13 mouse cellular contexts compared by ENCODE assay signal in genomic region chr7:48961501-48961900, GRCm38 (mm10). TPM values are rescaled to one million over a fixed set of nuclear protein-coding genes. Genes with fewer than 3 reads are reported as not detected.
A peak's percentile ranks its signal among the peaks of the same experiment; 100 is the strongest.
DNase-seq lines count a peak whose midpoint lies in the region; ATAC-seq lines count a peak whose summit lies in the region.
"Had no signal": no experiment of that assay in that cellular context is flagged by ENCODE, and none has a peak within 500 bp of the region (broad histone marks: within the 10 kb centered on the region; RNA-seq: fewer than 3 reads in every experiment).

No protein-coding gene starts in this region.

- H3K9me3 ChIP-seq in forebrain, embryonic 10.5 days: no peaks in the 10 kb centered on the region
- no peaks in the 10 kb centered on the region for H3K9me3 ChIP-seq in forebrain, embryonic 11.5 days (ENCODE audit: control insufficient read depth, low read length)
- no peaks in the 10 kb centered on the region for H3K9me3 ChIP-seq in hindbrain, embryonic 10.5 days
- H3K9me3 ChIP-seq in midbrain, embryonic 13.5 days: no peaks in the 10 kb centered on the region
- H3K9me3 ChIP-seq: kidney, embryonic 15.5 days; liver, embryonic 15.5 days had no signal

- no peak for DNase-seq in forebrain, embryonic 10.5 days (ENCODE audit: extremely low spot score, low spot score)
- no peak for DNase-seq in forebrain, embryonic 11.5 days (ENCODE audit: low spot score)
- DNase-seq in hindbrain, embryonic 10.5 days (ENCODE audit: low spot score): no peak
- DNase-seq in retina, postnatal 1 day: peak; percentile 51
- no peak for DNase-seq in left cerebral cortex, adult 18-20 months (ENCODE audit: low spot score in 2 of 2)
- no peak for DNase-seq in urinary bladder, postnatal 36 days (ENCODE audit: low spot score in 2 of 2)
- DNase-seq in left cerebral cortex, adult 9 months (ENCODE audit: low spot score in 2 of 2): no peak
- DNase-seq: B cell, adult 2 months; heart, adult 2 months; heart, postnatal 4 days had no signal

- 50% methylated on average over 8 of the region's 8 CpGs for WGBS in forebrain, embryonic 10.5 days
- 46% methylated on average over 8 of the region's 8 CpGs for WGBS in forebrain, embryonic 11.5 days
- WGBS in hindbrain, embryonic 10.5 days: 35% methylated on average over 8 of the region's 8 CpGs
- WGBS in midbrain, embryonic 13.5 days: 30% methylated on average over 8 of the region's 8 CpGs

- ATAC-seq in forebrain, embryonic 11.5 days (replicated peaks; ENCODE audit: low FRiP score): no peak
- no peak for ATAC-seq in midbrain, embryonic 13.5 days

- no peak overlapping the region for H3K9ac ChIP-seq in forebrain, embryonic 11.5 days (ENCODE audit: low read length)
- H3K9ac ChIP-seq in midbrain, embryonic 13.5 days (replicated peaks): peak overlapping the region; percentile 72
- H3K9ac ChIP-seq: kidney, embryonic 15.5 days; liver, embryonic 15.5 days had no signal

- H3K27me3 ChIP-seq in forebrain, embryonic 10.5 days (ENCODE audit: poor library complexity, severe bottlenecking): peaks cover 96% of the 10 kb centered on the region
- peaks cover 52% of the 10 kb centered on the region for H3K27me3 ChIP-seq in forebrain, embryonic 11.5 days (ENCODE audit: control insufficient read depth, insufficient read depth, low read length)
- H3K27me3 ChIP-seq in hindbrain, embryonic 10.5 days (ENCODE audit: insufficient read depth, poor library complexity, severe bottlenecking): peaks cover 79% of the 10 kb centered on the region
- H3K27me3 ChIP-seq in midbrain, embryonic 13.5 days: peaks cover 16% of the 10 kb centered on the region

- peaks cover 61% of the 10 kb centered on the region for H3K4me1 ChIP-seq in forebrain, embryonic 10.5 days
- peaks cover 6% of the 10 kb centered on the region; the same call in 1 of the 2 replicates for H3K4me1 ChIP-seq in forebrain, embryonic 11.5 days (replicated peaks; ENCODE audit: control insufficient read depth, insufficient read depth, low read length)
- peaks cover 82% of the 10 kb centered on the region for H3K4me1 ChIP-seq in hindbrain, embryonic 10.5 days (replicated peaks)
- peaks cover 81% of the 10 kb centered on the region for H3K4me1 ChIP-seq in midbrain, embryonic 13.5 days (replicated peaks)
- H3K4me1 ChIP-seq: liver, embryonic 15.5 days had no signal

- H3K36me3 ChIP-seq in forebrain, embryonic 10.5 days (replicated peaks): no peaks in the 10 kb centered on the region
- no peaks in the 10 kb centered on the region for H3K36me3 ChIP-seq in forebrain, embryonic 11.5 days (ENCODE audit: control insufficient read depth, insufficient read depth, low read length)
- peaks cover 8% of the 10 kb centered on the region for H3K36me3 ChIP-seq in hindbrain, embryonic 10.5 days
- no peaks in the 10 kb centered on the region for H3K36me3 ChIP-seq in midbrain, embryonic 13.5 days
- H3K36me3 ChIP-seq: kidney, embryonic 15.5 days; liver, embryonic 15.5 days had no signal

- H3K4me2 ChIP-seq in forebrain, embryonic 11.5 days (ENCODE audit: low read depth, low read length, severe bottlenecking): no peak overlapping the region
- H3K4me2 ChIP-seq in midbrain, embryonic 13.5 days (replicated peaks): peak overlapping the region; percentile 70
- H3K4me2 ChIP-seq: kidney, embryonic 15.5 days; liver, embryonic 15.5 days had no signal

- 0 out of 2 replicates have a peak overlapping the region, but pooled peaks have one; percentile 17 for H3K27ac ChIP-seq in forebrain, embryonic 10.5 days
- no peak overlapping the region for H3K27ac ChIP-seq in forebrain, embryonic 11.5 days (ENCODE audit: low read depth, low read length)
- peak overlapping the region; percentile 74 for H3K27ac ChIP-seq in hindbrain, embryonic 10.5 days
- H3K27ac ChIP-seq in midbrain, embryonic 13.5 days: no peak overlapping the region
- H3K27ac ChIP-seq: heart, adult 2 months; kidney, embryonic 15.5 days; liver, embryonic 15.5 days had no signal

- no peak overlapping the region for H3K4me3 ChIP-seq in forebrain, embryonic 10.5 days
- no peak overlapping the region for H3K4me3 ChIP-seq in forebrain, embryonic 11.5 days (ENCODE audit: low read depth, low read length)
- H3K4me3 ChIP-seq in hindbrain, embryonic 10.5 days: peak overlapping the region; percentile 68
- H3K4me3 ChIP-seq in midbrain, embryonic 13.5 days (replicated peaks): peak overlapping the region; percentile 55
- H3K4me3 ChIP-seq: heart, adult 2 months; kidney, embryonic 15.5 days; liver, embryonic 15.5 days had no signal

RNA-seq across cellular contexts. Expression of gene Nav2, which starts 53.0 kb away (rescaled TPM):
- polyA plus RNA-seq in forebrain, embryonic 10.5 days (2016; fragmentation: Nextera tagmentation; extraction: Ambion mirVana): 4.5 and 6.1 TPM in 2 replicates
- 6.9 and 7.2 TPM in 2 replicates for polyA plus RNA-seq in forebrain, embryonic 11.5 days (2014; fragmentation: Nextera tagmentation; extraction: Ambion mirVana)
- 19.1 and 25.6 TPM in 2 replicates for polyA plus RNA-seq in hindbrain, embryonic 10.5 days (2016; fragmentation: Nextera tagmentation; extraction: Ambion mirVana)
- polyA plus RNA-seq in midbrain, embryonic 13.5 days (2015; fragmentation: Nextera tagmentation; extraction: Ambion mirVana): 22.2 and 23.2 TPM in 2 replicates
- total RNA-seq in left cerebral cortex, adult 18-20 months (2021): 10 to 100 TPM; 71.1 to 81.0 TPM

Comparison
In these comparisons a context has a peak if more than half of its experiments do, and no peak if none do; other contexts are left out.
1. H3K27ac ChIP-seq: peak in forebrain, embryonic 10.5 days (single experiment) and hindbrain, embryonic 10.5 days (single experiment); none in forebrain, embryonic 11.5 days (single experiment) and midbrain, embryonic 13.5 days (single experiment).
2. H3K4me3 ChIP-seq: peak in hindbrain, embryonic 10.5 days (single experiment) and midbrain, embryonic 13.5 days (single experiment); none in forebrain, embryonic 10.5 days (single experiment) and forebrain, embryonic 11.5 days (single experiment).